Mouse (Mus musculus): ENCODE measurements around the gene Gabrb2.

GRCm38 (mm10) chr11:42420634-42421470 is 1.3 kb downstream of the Gabrb2 start:
- no peak for TF ChIP-seq CTCF (conservative IDR thresholded peaks at IDR 0.05; ENCODE audit: low read length)
- TF ChIP-seq NANOG (IDR thresholded peaks at IDR 0.05; ENCODE audit: borderline replicate concordance, low read length): no peak
